Mouse (Mus musculus) cerebellum, adult 9-10 months (tissue): Measurements from ENCODE around the gene 4933415A04Rik.
A peak's percentile ranks its signal among the peaks of the same experiment; 100 is the strongest.

Experiments
- DNase-seq: peaks from one replicate; pipeline ENCODE4 v3.0.0; 2022

Gene 4933415A04Rik

GRCm38 (mm10) chr11:43575376-43576151 is 11.3 kb upstream of the 4933415A04Rik start:
- DNase-seq = no peak

GRCm38 (mm10) chr11:43577713-43578478 is 8.9 kb upstream of the 4933415A04Rik start:
- no peak for DNase-seq

GRCm38 (mm10) chr11:43585211-43586005 is 1.4 kb upstream of the 4933415A04Rik start:
- no peak for DNase-seq

- no peak for DNase-seq
Measured at GRCm38 (mm10) chr11:43589530-43590072, 2.8 kb downstream of the 4933415A04Rik start.

- no peak for DNase-seq
Measured at GRCm38 (mm10) chr11:43601440-43601839, 14.6 kb downstream of the 4933415A04Rik start, which contains the start of gene Fabp6. Gene Fabp6, minus strand, starts transcription at chr11:43601540.

- DNase-seq = no peak
Measured at GRCm38 (mm10) chr11:43604207-43604606, 17.4 kb downstream of the 4933415A04Rik start.

- no peak for DNase-seq
Measured at GRCm38 (mm10) chr11:43604891-43605290, 18.1 kb downstream of the 4933415A04Rik start.

GRCm38 (mm10) chr11:43605859-43606258 is 19.0 kb downstream of the 4933415A04Rik start:
- DNase-seq = no peak

GRCm38 (mm10) chr11:43608440-43608839 is 21.6 kb downstream of the 4933415A04Rik start:
- DNase-seq = no peak

- no peak for DNase-seq
Measured at GRCm38 (mm10) chr11:43610006-43610661, 23.3 kb downstream of the 4933415A04Rik start.

GRCm38 (mm10) chr11:43610662-43611033 is 23.8 kb downstream of the 4933415A04Rik start:
- DNase-seq = no peak

GRCm38 (mm10) chr11:43612834-43613488 is 26.1 kb downstream of the 4933415A04Rik start:
- peak; percentile 87 for DNase-seq

GRCm38 (mm10) chr11:43617924-43618323 is 31.1 kb downstream of the 4933415A04Rik start:
- no peak for DNase-seq

GRCm38 (mm10) chr11:43618403-43618802 is 31.6 kb downstream of the 4933415A04Rik start:
- no peak for DNase-seq

- DNase-seq = no peak
Measured at GRCm38 (mm10) chr11:43621769-43622168, 34.9 kb downstream of the 4933415A04Rik start.

- DNase-seq = no peak
Measured at GRCm38 (mm10) chr11:43624341-43624740, 37.5 kb downstream of the 4933415A04Rik start.

- peak; percentile 48 for DNase-seq
Measured at GRCm38 (mm10) chr11:43626300-43626926, 39.6 kb downstream of the 4933415A04Rik start.

- peak; percentile 45 for DNase-seq
Measured at GRCm38 (mm10) chr11:43626927-43627645, 40.2 kb downstream of the 4933415A04Rik start.

GRCm38 (mm10) chr11:43631645-43632044 is 44.8 kb downstream of the 4933415A04Rik start:
- DNase-seq = no peak

- DNase-seq = no peak
Measured at GRCm38 (mm10) chr11:43632566-43632965, 45.7 kb downstream of the 4933415A04Rik start.
